Mouse (Mus musculus) lung, postnatal 4 days (tissue): ENCODE measurements around the gene Polr2e.

ENCODE experiments used
- DNase-seq, 2 experiments: peaks; one replicate each; pipeline ENCODE4 v3.0.0; 2021

Gene Polr2e

GRCm38 (mm10) chr10:80039559-80039979, at the start of gene Polr2e:
Polr2e (minus strand) TSS chr10:80039795.
- DNase-seq, result peak; percentile 98 to 99

DNA sequence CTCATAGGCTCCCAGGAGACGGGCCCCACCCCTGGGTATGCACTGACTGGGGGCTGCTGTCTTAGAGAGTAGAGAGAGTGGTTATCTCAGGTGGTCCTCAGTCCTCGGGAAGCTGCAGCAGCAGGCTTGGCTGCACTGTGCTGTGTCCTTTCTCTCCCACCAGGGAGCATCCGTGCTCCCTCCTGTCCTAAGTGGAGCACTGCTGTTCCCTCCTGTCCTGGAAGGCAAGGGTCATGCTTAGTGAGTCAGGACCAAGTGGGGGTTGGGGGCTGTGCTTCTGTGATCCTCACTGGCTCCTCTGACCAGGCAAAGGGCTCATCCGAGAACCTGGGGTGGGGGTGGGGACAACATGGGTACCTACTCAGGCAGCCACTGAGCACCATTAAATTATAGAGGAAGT, 49.6 kb upstream of the Polr2e start:
- no peak for DNase-seq

DNA sequence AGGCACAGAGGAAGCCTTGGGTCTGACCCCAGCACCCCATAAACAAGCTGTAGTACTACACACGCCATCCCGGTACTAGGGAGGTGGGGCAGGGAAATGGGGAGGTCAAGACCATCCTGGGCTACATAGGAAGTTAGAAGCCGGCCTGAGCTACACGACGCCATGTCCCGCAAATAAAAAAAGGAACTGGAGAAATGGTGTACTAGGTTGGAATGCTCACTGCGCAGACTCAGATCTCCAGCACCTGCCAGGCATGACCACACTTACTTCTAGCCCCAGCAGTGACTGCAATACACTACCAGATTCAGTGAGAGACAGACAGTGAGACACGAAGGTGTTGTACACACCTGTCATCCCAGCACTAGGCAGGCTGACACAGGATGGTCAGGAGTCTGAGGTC, 47.9 kb upstream of the Polr2e start:
- DNase-seq, result no peak

GRCm38 (mm10) chr10:80086847-80087246, 47.3 kb upstream of the Polr2e start:
- peak; percentile 66 to 76 for DNase-seq

GRCm38 (mm10) chr10:80084817-80085487, 45.4 kb upstream of the Polr2e start:
- DNase-seq, result peak; percentile 73 to 83

GRCm38 (mm10) chr10:80081075-80081474, 41.5 kb upstream of the Polr2e start:
- no peak for DNase-seq

GRCm38 (mm10) chr10:80080396-80081070, 40.9 kb upstream of the Polr2e start:
- DNase-seq, result no peak

DNA sequence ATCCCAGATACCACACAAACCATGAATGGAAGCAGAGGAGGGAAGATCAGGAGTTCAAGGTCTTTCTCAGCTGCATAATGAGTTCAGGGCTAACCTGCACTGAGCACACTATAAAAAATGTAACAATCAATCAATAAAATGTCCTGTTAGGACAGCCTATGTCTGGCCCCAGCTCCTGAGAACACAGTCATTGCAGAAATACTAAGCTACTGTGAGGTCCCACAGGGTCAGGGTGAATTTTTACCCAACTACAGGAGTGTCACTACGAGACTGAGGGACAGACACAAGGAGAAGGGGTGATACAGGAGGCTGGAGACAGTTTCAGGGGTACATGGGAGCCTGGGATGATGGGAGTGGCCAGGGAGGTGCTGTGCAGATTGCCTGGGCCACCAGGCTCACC, 38.8 kb upstream of the Polr2e start:
- no peak for DNase-seq

- no peak for DNase-seq
Measured at GRCm38 (mm10) chr10:80077312-80077711, 37.7 kb upstream of the Polr2e start.

- no peak for DNase-seq
Measured at GRCm38 (mm10) chr10:80076386-80076785, 36.8 kb upstream of the Polr2e start.

DNA sequence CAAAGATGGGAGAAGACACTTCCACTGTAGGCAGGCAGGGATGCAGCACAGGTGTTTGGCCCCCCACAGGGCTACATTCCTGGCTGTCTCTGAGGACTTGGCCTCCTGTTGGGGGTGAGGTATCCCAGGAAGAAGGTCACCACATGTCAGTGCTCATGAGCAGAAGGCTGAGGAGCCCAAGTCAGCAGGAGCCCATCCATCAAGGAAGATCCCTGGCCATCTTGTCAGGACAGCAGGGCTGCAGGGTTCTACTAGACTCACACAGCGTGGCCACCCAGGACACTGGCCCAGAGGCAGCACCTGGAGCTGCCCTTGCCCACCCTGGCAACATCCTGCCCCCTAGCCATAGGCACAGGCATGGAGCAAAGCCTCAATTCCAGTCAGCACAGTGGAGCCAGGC, 36.3 kb upstream of the Polr2e start:
- DNase-seq, result no peak

DNA sequence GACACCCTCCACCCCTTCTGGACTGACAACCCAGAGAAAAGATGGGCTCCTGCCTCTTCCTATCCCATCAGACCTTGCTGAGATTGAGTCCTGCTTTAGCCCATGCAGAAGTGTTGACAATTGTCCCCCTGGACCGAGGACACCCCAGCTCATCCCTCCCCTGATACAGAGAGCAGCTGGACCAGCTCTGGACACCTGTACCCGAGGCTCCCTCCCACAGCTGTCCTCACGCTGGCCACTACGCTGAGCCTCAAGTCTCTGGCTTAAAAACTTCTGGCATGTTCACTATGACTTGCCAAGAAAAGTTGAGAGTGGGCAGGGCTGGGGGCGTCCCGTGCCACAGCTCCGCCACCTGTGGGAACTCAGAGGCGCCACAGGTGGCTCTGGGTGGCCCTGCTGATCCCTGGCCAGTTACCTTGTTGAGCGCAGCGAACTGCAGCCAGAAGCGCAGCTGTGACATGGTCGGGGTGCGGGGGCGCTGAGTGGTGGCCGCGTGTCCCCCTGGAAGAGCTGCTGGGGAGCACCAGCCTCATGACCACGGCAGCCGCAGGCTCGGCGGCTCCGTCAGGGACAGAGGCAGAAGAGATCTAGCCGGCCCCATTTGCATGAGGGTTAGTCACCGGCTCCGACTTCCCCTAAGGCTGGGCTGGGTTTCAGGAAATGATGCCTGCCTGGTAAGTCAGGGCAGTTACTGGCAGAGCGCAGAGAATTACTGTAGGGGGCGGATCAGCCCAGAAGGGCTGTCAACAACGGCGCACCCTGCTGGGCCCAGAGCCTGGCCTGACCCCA, 35.4 kb upstream of the Polr2e start:
- peak; percentile 87 to 90 for DNase-seq

- DNase-seq, result no peak
Measured at GRCm38 (mm10) chr10:80072623-80073489, 33.3 kb upstream of the Polr2e start.

- no peak for DNase-seq
Measured at GRCm38 (mm10) chr10:80071516-80071900, 31.9 kb upstream of the Polr2e start.

- DNase-seq, result peak; percentile 88 to 93
Measured at GRCm38 (mm10) chr10:80070837-80071515, 31.4 kb upstream of the Polr2e start.

DNA sequence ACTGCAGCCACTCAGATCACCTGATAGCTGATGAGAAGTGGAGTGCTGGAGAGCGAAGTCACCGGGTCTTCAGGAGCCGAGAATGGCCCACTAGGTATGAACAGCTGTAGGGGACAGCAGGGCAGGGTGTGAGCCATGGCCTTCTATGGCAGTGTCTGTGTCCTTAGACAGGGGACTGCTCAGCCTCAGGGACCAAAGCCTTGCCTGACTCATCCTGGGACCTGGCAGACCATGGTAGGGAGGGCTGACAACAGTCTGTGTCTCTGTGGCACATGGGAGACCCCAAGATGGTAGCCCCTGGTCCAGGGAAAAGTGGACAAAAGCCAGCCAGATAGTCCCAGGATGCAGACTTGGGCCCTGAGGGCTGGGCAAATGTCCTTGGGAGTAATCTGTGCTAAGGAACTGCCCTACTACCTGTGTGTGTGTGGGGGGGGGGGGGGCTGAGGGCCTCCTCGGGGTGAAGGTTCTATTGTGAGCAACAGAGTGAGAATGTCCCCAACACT, 30.4 kb upstream of the Polr2e start:
- no peak for DNase-seq

- DNase-seq, result no peak
Measured at GRCm38 (mm10) chr10:80069251-80069650, 29.7 kb upstream of the Polr2e start.

GRCm38 (mm10) chr10:80063877-80064650, 24.5 kb upstream of the Polr2e start:
- no peak for DNase-seq

GRCm38 (mm10) chr10:80063104-80063503, 23.5 kb upstream of the Polr2e start:
- DNase-seq, result no peak

GRCm38 (mm10) chr10:80057683-80058326, 18.2 kb upstream of the Polr2e start:
- DNase-seq, result peak in 1 of 2 experiments; percentile 38
